Mouse (Mus musculus) CD4-positive, CD25-positive, alpha-beta regulatory T cell, adult 4 months (primary cell): ENCODE data around the gene N4bp3. TPM values are rescaled to one million over a fixed set of nuclear protein-coding genes. Genes with fewer than 3 reads are reported as not detected.
A peak's percentile ranks its signal among the peaks of the same experiment; 100 is the strongest.
"Not testable (repeated sequence)": the region's sequence is repeated elsewhere in the genome, so short reads cannot be mapped to it uniquely, and the experiment has no call there.

Source experiments
- ATAC-seq: one replicate; pipeline ENCODE4 v1.8.0; 2017
- polyA plus RNA-seq, 2 experiments: library from polyadenylated mRNA; unstranded; fragments of 100-300 nt; shearing (Covaris generic); gene quantifications; one replicate each; pipeline ENCODE4 v1.2.1; 2017

The N4bp3 gene
- polyA plus RNA-seq, 2 experiments from 2014 or later = 1.2 to 2.5 TPM

- ATAC-seq = no peak
Observed at GRCm38 (mm10) chr11:51652889-51653418, 2.3 kb upstream of the N4bp3 start.

DNA sequence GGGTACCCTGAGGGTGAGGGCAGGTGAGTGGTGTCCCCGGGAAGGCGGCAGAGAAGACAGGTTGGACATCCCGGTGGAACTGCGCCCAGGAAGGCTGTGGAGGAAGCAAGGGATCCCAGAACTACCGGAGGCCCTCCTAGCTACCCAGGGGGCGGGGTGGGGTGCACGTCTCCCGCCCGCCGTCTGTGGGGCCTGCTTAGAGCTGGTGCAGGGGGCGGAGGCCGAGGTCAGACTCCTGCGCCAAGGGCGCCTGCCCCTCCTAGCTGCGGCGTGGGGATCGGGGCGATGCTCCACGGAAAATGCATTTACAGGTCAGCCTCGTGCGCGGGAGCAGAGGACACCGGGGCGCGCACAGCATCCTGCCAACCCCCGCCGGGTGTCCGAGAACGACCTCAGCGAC lies 381 bp downstream of the N4bp3 start:
- ATAC-seq = peak; percentile 36

GRCm38 (mm10) chr11:51649889-51650199 lies 798 bp downstream of the N4bp3 start:
- ATAC-seq = peak; percentile 47

DNA sequence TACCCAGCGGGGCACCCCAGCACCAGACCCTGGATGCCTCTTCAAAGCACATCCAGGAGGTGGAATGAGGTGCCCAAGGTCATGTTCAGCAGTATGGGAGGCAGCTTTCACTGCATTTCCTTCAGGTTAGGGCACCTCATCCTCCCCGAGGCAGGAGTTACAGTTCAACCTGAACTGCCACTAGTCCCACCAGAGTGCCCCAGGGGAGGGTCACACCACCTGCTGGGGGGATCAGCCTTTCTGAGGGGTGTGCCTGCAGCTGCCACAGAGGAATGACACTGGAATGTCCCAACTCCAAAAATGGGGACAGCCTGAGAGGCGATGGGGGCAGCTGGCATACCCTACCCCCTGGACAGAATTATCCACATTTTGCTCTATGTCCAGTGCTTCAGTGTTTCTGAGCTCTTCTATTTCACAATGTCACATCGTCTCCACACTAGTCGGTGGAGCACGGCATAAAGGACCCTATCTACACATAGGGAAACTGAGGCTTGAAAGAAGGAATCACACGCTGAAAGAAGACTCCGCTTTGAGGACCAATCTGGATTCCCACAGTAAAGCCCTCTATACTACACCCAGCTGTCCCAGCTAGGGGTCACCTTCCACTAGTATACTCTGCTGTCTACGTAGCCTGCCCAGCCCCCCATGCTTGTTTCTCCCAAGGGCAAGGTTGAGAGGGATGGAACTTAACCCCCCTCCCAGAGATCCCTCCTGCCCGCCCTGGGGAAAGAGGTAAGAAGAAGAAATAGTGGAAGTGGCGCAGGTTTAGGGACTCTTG lies 1.3 kb downstream of the N4bp3 start:
- no peak for ATAC-seq

GRCm38 (mm10) chr11:51648566-51648965 lies 2.1 kb downstream of the N4bp3 start:
- ATAC-seq = no peak

DNA sequence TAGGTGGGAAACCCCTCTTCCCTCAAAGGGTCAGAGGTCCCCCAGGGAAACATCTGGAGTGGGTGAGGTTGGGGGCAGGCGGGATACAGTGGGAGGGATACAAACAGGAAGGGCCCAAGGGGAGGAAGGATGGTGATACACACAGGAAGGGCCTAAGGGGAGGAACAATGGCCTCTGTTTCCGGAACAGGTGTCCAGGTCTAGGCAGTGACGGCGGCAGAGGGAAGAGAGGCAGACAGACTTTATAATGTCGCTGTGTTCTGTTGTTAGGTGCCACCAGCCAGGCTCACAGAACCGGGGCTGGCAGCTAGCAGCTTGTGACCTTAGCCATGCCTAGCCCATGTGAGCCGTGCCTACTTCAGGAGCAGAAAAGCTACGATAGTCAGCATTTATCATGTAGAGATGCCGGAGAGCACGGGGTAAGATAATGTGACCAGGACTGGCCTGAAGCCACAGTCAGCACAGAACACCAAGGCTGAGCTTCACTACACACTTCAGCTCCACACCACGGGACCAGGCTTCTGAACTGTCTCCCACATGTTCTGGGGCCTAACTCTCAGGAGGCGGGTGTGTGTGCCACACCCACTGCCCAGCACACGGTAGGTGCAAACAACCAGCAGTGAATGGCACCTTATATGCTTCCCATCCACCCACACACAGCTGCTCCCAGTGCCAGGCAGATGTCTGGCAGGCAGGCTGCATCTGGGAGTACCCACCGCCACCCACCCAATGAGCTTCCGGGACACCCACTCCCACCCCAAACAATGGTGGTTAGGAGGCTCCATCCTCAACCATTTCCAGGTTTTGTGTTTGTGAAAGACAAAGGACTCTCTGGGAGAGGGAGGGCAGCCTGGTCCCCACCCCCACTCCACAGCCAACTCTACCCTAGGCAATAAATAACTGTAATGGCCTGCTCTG lies 3.6 kb downstream of the N4bp3 start:
- no peak for ATAC-seq

DNA sequence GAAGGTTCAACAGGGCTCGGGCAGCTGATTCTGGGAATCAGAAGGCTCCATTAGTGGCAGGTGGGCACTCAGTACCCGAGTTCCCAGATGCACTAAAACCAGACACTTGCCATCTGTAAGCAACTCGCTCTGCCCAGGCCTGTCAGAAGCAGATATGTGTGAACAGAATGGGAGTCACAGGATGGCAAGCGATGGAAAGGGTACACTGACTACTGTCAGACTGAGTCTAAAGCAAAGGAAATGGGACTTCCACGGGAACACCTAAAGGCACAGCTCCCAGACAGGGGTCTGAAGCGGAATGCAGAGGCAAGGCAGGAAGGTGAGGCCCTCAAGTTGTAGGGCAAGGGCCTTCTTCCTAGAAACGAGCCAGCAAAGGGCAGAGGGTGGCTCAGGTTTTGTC lies 4.4 kb downstream of the N4bp3 start:
- no peak for ATAC-seq

GRCm38 (mm10) chr11:51645293-51645692 lies 5.3 kb downstream of the N4bp3 start:
- no peak for ATAC-seq

- no peak for ATAC-seq
Observed at GRCm38 (mm10) chr11:51644217-51644616, 6.4 kb downstream of the N4bp3 start.

DNA sequence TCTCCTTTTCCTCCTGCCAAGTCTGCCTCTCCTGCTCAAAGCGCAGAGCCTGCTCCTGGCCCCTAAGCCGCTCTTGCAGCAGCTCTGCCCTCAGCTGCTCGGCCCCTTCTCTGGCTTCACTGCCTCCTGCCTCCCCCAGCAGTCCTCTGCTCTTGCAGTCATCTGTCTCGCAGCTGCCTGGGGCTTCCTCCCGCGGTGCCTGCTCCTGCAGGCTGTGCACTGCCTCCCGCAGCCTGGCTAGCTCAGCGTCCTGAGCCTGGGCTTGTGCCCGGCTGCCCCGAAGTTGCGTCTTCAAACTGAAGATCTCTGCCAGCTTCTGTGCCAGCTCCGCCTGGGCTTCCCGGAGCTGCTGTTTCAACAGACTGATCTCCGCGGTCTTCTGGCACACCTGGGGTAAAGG lies 6.9 kb downstream of the N4bp3 start:
- ATAC-seq = no peak

- no peak for ATAC-seq
Observed at GRCm38 (mm10) chr11:51643202-51643601, 7.4 kb downstream of the N4bp3 start.

DNA sequence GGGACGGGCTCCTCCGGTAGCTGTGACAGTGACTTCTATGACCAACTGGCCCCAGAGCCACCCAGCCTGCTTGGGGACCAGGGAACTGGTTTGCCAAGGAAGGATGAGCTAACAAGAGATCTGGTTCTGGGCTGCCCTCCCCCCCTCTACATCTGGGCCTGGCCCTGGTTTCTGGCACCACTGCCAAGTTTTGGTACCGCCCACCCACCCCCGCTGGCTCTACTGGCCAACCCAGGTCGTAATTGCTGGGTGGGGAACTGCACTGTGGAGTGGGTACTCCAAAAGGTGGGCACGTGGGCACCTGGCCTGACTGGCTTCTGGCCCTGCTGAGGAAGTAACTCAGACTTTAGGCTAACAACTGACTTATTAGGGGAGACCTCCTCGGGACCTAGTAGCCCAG lies 9.9 kb downstream of the N4bp3 start:
- no peak for ATAC-seq

DNA sequence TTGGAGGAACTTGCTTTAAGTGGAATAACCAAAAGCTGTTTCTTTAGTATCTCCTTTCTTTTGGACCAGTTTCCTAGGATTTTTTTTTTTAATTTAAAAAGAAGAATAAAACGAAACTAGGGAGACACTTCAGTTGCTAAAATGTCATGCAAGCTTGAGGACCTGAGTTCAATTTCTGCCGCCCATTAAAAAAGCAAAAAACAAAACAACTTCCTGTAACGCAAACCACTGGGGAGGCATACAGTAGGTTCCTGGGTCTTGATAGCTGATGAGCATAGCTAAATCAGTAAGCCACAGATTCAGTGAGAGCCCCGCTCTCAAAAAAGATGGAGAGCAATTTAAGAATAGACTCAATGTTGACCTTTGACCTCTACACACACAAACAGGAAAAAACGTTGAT lies 12.1 kb downstream of the N4bp3 start:
- ATAC-seq = no peak

- peak; percentile 26 for ATAC-seq
Observed at GRCm38 (mm10) chr11:51637971-51638414, 12.6 kb downstream of the N4bp3 start.

DNA sequence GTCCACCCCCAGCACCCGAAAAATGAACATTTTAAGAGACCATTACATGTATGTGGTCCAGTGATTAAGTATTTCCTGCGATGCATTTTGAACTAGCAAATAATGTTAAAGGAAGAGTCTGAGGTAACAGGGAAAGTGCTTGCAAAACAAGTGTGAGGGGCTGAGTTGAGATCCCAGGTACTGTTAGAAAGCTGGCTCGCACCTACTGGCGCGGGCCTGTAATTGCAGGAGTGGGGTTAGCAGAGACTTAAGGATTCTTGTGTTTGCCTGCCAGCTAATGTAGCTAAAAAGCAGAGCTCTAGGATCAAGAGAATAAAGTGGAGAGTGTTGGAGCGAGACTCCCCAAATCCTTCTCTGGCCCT lies 14.3 kb downstream of the N4bp3 start:
- peak; percentile 37 for ATAC-seq

- peak; percentile 88 for ATAC-seq
Observed at GRCm38 (mm10) chr11:51635525-51636322, 14.9 kb downstream of the N4bp3 start, which contains the start of gene Rmnd5b. Gene Rmnd5b, minus strand, starts transcription at chr11:51635896.

DNA sequence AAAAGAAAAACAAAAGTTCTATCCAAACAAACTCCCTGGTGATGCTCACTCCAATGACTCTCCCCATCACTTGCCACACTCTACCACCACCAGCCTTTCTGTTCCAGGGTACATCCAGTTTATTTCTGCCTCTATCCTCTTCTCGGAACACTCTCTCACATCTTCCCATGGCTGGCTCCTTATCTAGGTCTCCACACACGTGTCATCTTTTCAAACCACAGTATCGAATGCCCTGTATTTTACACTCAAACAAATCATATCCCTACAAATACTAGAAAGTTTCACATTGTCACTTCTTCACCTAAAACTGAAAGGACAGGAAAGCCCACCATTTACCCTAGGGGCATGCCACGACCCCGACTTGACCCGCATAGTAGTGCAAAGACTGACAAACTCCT lies 15.5 kb downstream of the N4bp3 start:
- ATAC-seq = no peak

DNA sequence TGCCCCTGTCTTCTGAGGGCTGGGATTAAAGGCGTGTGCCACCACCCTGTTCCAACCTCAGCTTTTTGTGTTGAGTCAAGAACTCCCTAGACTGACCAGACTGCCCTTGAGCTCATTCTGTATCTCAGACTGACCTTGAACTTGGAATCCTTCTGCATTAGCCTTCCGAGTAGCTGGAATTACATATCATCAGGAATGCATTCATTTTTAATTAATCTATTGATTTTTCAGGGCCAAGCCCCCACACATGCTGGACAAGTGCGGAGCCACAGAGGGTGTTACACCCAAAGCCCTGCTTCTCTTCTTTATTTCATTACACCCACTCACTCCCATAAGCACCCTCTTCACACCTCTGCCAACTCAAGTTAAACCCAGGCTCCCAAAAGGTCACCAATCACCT lies 16.9 kb downstream of the N4bp3 start:
- no peak for ATAC-seq

DNA sequence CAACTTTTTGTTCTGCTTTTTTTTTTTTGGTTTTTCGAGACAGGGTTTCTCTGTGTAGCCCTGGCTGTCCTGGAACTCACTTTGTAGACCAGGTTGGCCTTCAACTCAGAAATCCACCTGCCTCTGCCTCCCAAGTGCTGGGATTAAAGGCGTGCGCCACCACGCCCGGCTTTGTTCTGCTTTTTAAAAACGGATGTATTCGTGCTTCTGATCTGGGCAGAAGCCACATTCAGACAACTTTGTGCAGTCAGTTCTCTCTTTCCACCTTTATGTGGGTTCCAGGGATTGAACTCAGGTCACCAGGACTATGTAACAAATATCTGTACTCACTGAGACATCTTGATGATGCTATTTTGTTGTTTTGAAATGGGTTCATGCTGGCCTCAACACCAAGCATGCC lies 17.4 kb downstream of the N4bp3 start:
- ATAC-seq = not testable (repeated sequence)

GRCm38 (mm10) chr11:51632130-51632753 lies 18.4 kb downstream of the N4bp3 start:
- no peak for ATAC-seq

- ATAC-seq = no peak
Observed at GRCm38 (mm10) chr11:51629651-51630314, 20.9 kb downstream of the N4bp3 start.

DNA sequence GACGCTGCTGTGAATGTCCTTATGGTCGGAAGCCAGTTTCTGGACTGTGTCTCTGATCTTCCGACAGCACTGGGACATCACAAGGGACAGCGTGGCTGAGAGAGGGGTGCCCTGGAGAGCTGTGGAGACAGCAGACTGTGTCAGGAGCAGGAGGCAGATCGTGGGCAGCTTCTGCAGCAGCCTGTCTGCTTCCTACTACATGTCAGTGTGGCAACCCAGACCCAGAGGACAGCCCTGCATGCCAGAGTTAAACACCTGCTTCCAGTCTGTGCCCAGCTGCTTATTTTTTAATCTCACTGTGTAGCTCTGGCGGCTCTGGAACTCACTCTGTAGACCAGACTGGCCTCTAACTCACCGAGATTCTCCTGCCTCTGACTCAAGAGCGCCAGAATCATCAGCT lies 22.7 kb downstream of the N4bp3 start:
- ATAC-seq = no peak
